Mouse (Mus musculus): ENCODE results near the gene C1qtnf5. TPM values are rescaled to one million over a fixed set of nuclear protein-coding genes. Genes with fewer than 3 reads are reported as not detected.

Gene C1qtnf5
- polyA plus RNA-seq (2014; fragmentation: Illumina TruSeq; extraction: RNeasy Lipid Tissue Mini Kit (QIAGEN cat#74804); ENCODE audit: low read depth, low replicate concordance) = not detected

GRCm38 (mm10) chr9:44107110-44107509 is at the start of gene C1qtnf5:
Gene C1qtnf5 (plus strand): TSS chr9:44107245.

GRCm38 (mm10) chr9:44066785-44067225 is 40.2 kb upstream of the C1qtnf5 start, which contains the start of gene Usp2:
Gene Usp2 (plus strand): TSS chr9:44067021.

DNA sequence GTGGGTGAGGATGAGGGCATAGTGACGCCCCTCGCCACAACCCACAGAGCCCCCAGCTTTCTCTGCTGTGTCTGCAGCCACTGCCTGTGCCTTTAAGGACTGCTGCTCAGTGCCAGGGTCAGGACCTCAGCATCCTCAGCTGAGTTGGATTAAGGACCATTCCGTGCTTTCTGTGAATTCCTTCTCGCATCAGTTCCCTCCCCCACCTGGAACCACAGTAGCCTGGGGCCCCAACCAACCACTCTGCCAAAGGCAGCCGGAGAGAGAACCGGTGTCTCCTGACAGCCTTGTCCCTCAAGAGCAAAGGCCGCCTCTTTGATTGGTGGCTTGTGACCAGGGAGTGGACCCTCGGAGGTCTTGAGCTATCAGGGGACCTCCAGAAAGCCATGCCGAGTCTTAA is 5.6 kb upstream of the C1qtnf5 start, which contains the start of gene Mfrp:
Gene Mfrp (plus strand): TSS at position 240 of the 400 bp plus-strand sequence.

DNA sequence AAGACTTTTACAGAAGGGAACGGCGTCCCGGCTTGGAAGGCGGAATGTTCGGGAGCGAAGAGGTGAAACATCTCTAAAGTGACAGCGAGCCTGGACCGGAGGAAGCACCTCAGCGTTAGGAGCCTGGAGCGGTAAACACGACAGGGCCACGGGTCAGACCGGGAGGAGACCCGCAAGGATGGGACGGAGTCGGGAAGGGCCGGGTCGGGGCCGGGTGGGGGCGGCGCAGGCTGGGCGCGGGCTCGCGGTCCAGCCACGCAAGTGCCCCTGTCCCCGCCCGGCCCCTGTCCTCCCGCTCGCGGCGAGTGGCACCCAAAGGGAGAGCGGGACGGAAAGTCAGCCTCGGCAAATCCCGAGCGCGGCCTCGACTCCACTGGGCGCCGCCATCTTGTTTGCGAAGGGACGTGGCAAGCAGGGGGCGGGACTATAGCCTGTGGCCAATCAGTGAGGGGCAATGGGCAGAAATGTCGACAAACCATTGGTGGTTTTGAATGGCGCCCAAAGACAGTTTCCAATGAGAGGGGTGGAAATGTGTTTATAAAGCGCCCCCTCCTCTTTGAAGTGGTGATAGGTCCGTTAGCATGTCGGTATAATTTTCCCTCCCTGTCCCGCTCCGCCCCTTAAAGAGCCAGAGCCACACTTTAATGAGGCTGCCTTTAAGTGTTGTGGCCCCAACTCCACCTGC is 6.2 kb downstream of the C1qtnf5 start, which contains the start of the genes Gm49380 and Rnf26:
Gene Gm49380 (minus strand): TSS at position 396 of the 685 bp plus-strand sequence.
Gene Rnf26 (minus strand): TSS at position 413 of the 685 bp plus-strand sequence.

GRCm38 (mm10) chr9:44134101-44134850 is 27.2 kb downstream of the C1qtnf5 start, which contains the start of gene Mcam:
Gene Mcam (plus strand): TSS chr9:44134469.

Other genes with a start within 250 kb of the C1qtnf5 start
- gene Thy1, start 63.9 kb upstream of the C1qtnf5 start, polyA plus RNA-seq (2014; fragmentation: Illumina TruSeq; extraction: RNeasy Lipid Tissue Mini Kit (QIAGEN cat#74804); ENCODE audit: low read depth, low replicate concordance) = 1.9 TPM
- gene Usp2, start 40.2 kb upstream of the C1qtnf5 start, polyA plus RNA-seq (2014; fragmentation: Illumina TruSeq; extraction: RNeasy Lipid Tissue Mini Kit (QIAGEN cat#74804); ENCODE audit: low read depth, low replicate concordance) = 4.7 TPM
- gene Mfrp, start 5.5 kb upstream of the C1qtnf5 start, polyA plus RNA-seq (2014; fragmentation: Illumina TruSeq; extraction: RNeasy Lipid Tissue Mini Kit (QIAGEN cat#74804); ENCODE audit: low read depth, low replicate concordance) = not detected
- 0.32 TPM for gene Gm49380, start 6.3 kb downstream of the C1qtnf5 start, polyA plus RNA-seq (2014; fragmentation: Illumina TruSeq; extraction: RNeasy Lipid Tissue Mini Kit (QIAGEN cat#74804); ENCODE audit: low read depth, low replicate concordance)
- gene Rnf26, start 6.3 kb downstream of the C1qtnf5 start, polyA plus RNA-seq (2014; fragmentation: Illumina TruSeq; extraction: RNeasy Lipid Tissue Mini Kit (QIAGEN cat#74804); ENCODE audit: low read depth, low replicate concordance) = 0.82 TPM
- gene Mcam, start 27.2 kb downstream of the C1qtnf5 start, polyA plus RNA-seq (2014; fragmentation: Illumina TruSeq; extraction: RNeasy Lipid Tissue Mini Kit (QIAGEN cat#74804); ENCODE audit: low read depth, low replicate concordance) = 13.8 TPM
- 83.6 TPM for gene Cbl, start 126.8 kb downstream of the C1qtnf5 start, polyA plus RNA-seq (2014; fragmentation: Illumina TruSeq; extraction: RNeasy Lipid Tissue Mini Kit (QIAGEN cat#74804); ENCODE audit: low read depth, low replicate concordance)
- gene Ccdc153, start 133.4 kb downstream of the C1qtnf5 start, polyA plus RNA-seq (2014; fragmentation: Illumina TruSeq; extraction: RNeasy Lipid Tissue Mini Kit (QIAGEN cat#74804); ENCODE audit: low read depth, low replicate concordance) = not detected
- gene Pdzd3, start 144.2 kb downstream of the C1qtnf5 start, polyA plus RNA-seq (2014; fragmentation: Illumina TruSeq; extraction: RNeasy Lipid Tissue Mini Kit (QIAGEN cat#74804); ENCODE audit: low read depth, low replicate concordance) = 1.5 TPM
- 0.38 TPM for gene Nlrx1, start 161.4 kb downstream of the C1qtnf5 start, polyA plus RNA-seq (2014; fragmentation: Illumina TruSeq; extraction: RNeasy Lipid Tissue Mini Kit (QIAGEN cat#74804); ENCODE audit: low read depth, low replicate concordance)
- not detected for gene Abcg4, start 181.4 kb downstream of the C1qtnf5 start, polyA plus RNA-seq (2014; fragmentation: Illumina TruSeq; extraction: RNeasy Lipid Tissue Mini Kit (QIAGEN cat#74804); ENCODE audit: low read depth, low replicate concordance)
- 20.5 TPM for gene Hinfp, start 198.4 kb downstream of the C1qtnf5 start, polyA plus RNA-seq (2014; fragmentation: Illumina TruSeq; extraction: RNeasy Lipid Tissue Mini Kit (QIAGEN cat#74804); ENCODE audit: low read depth, low replicate concordance)
- 3.2 TPM for gene C2cd2l, start 213.0 kb downstream of the C1qtnf5 start, polyA plus RNA-seq (2014; fragmentation: Illumina TruSeq; extraction: RNeasy Lipid Tissue Mini Kit (QIAGEN cat#74804); ENCODE audit: low read depth, low replicate concordance)
- gene Dpagt1, start 218.8 kb downstream of the C1qtnf5 start, polyA plus RNA-seq (2014; fragmentation: Illumina TruSeq; extraction: RNeasy Lipid Tissue Mini Kit (QIAGEN cat#74804); ENCODE audit: low read depth, low replicate concordance) = 16.5 TPM
- gene H2afx, start 227.4 kb downstream of the C1qtnf5 start, polyA plus RNA-seq (2014; fragmentation: Illumina TruSeq; extraction: RNeasy Lipid Tissue Mini Kit (QIAGEN cat#74804); ENCODE audit: low read depth, low replicate concordance) = 3.4 TPM
- 23.3 TPM for gene Hmbs, start 237.0 kb downstream of the C1qtnf5 start, polyA plus RNA-seq (2014; fragmentation: Illumina TruSeq; extraction: RNeasy Lipid Tissue Mini Kit (QIAGEN cat#74804); ENCODE audit: low read depth, low replicate concordance)